Mouse (Mus musculus) ES-E14 (cell line): Measurements from ENCODE around the gene Mrap2.

ENCODE experiments used
- CHD2 ChIP-seq: IDR thresholded peaks from 2 replicates; pipeline ENCODE4 v1.6.1; 2014; ENCODE audit warnings: mild to moderate bottlenecking, low read depth, low read length, inconsistent platforms
- MAFK ChIP-seq: IDR thresholded peaks from 2 replicates; pipeline ENCODE4 v1.6.1; 2014; ENCODE audit warnings: mild to moderate bottlenecking, low read depth, low read length, inconsistent platforms; ENCODE audit not compliant: insufficient read depth
- ZC3H11A ChIP-seq: IDR thresholded peaks from 2 replicates; pipeline ENCODE4 v1.6.1; 2012; ENCODE audit warnings: low read depth, mild to moderate bottlenecking, inconsistent platforms, low read length, borderline replicate concordance

DNA sequence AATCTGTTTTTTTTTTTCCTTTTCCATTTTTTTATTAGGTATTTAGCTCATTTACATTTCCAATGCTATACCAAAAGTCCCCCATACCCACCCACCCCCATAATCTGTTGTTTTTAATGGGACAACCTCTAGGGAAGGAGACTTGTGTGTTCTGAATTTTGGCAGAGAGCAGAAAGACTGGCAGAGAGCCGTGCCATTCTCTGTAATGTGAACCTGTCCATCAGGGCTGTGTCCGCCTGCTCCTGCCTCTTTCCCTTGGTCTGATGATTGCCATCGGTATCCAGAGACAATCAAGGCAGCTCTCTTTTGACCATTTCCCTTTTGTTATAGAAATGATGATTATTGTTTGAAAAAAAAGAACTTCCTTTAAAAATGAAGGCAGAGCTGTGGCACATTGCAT, 26.8 kb downstream of the Mrap2 start:
- TF ChIP-seq MAFK (no peak), ZC3H11A (no peak), CHD2 (no peak)
